Mouse (Mus musculus) adrenal gland, postnatal 14 days (tissue): Measurements from ENCODE around the gene B3galnt2. TPM values are rescaled to one million over a fixed set of nuclear protein-coding genes. Genes with fewer than 3 reads are reported as not detected.

Experiments used
- total RNA-seq: library from RNA; stranded (reverse); gene quantifications from 2 replicates; pipeline ENCODE4 v1.2.3, GENCODE M21; 2021

B3galnt2 gene
- total RNA-seq, 1 experiment from 2014 or later = 19.2 TPM

Other genes starting within 250 kb of the B3galnt2 start
- 11.1 and 11.6 TPM in 2 replicates for gene Gng4, start 170.4 kb upstream of the B3galnt2 start, total RNA-seq
- 34.2 and 44.2 TPM in 2 replicates for gene Tbce, start 85.2 kb downstream of the B3galnt2 start, total RNA-seq
- 33.4 and 37.9 TPM in 2 replicates for gene Arid4b, start 108.8 kb downstream of the B3galnt2 start, total RNA-seq
- gene Ggps1, start 109.0 kb downstream of the B3galnt2 start, total RNA-seq = 35.2 and 41.9 TPM in 2 replicates